Mouse (Mus musculus) C3H10T1/2 (cell line): ENCODE data around the gene Mael. TPM values are rescaled to one million over a fixed set of nuclear protein-coding genes. Genes with fewer than 3 reads are reported as not detected.

Experiments
- polyA plus RNA-seq, 2 experiments: library from polyadenylated mRNA; unstranded; fragments of >200 nt; fragmentation: generic; extraction: Trizol; gene quantifications; one replicate each; pipeline ENCODE4 v1.2.1; 2012; ENCODE audit warnings: missing spikeins in 2 of 2

Mael gene
- polyA plus RNA-seq: not detected

DNA sequence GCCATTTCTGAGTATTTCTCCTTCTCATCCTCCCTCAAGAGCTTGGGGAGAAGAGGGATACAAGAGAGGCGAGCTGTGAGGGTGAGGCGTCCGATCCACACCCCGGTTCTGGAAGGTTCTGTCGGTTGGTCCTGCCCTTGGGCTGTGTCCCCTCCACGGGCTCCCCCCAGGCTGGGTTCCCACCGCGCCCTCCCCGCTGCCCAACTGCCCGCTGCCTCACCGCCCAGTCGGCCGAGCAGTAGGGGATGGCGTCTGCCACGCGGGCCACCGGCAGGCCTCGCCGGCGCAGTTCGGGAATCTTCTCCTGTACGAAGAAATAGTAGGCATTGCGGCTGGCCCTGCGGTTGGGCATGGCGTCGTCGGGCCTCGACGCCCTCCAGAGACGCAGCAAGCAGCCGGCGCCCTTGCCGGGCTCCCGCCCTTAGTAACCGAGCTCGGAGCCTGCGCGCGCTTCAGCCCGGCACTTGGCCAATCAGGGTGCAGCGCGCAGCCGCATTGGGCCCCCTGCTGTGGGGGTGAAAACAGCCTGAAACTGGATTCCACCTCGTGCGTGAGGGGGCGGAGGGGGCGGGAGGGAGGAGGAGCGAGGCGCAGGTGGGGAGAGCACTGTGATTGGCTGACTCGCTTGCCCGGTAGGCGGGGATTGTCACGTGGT lies at the start of gene Mael:
Gene Mael, minus strand, starts transcription at position 433 of the 655 bp plus-strand sequence.

DNA sequence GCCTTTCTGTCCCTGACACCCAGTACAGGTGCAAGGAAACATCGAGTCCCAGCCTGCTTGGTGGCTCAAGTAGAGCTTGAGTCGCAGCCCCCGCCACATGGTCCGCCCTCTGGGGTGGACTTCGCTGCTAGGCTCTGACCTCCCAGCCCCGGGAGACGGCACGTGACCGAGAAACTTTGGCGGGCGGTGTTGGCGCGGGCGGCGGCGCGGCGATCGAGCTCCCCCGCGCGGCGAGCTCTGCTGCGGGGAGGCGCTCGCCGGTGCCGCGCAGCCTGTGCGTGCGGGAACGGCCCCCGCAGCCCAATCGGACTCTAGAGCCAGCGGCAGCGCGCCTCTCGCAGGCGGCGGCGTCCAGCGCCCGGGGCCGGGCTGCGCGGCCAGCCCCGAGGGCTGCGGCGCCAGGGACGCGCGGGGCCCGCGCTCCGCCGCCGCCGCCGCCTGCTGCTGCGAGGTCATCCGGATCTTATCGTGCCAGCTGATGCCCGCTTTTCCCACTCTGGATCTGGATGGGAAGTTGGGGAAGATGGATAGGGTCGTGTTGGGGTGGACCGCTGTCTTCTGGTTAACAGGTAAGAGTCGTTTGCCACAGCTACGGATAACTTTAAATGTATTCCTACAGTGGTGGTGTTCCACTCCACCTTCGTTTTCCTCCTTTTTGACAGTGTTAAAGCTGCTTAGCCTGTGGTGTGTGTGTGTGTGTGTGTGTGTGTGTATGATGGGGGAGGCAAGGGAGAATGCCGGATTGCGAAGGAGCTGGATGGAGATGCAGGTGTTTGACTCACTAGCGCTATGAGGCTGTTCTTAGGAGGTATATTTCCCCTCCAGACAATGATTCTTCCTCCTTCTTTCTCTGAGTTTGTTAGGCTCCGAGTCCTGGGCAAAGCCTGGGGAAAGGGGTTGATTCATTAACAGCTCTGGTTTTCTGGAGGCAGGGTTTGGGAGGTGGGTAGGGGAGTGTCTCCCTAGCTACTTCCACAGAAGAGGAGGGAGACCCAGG lies 15.6 kb upstream of the Mael start, which contains the start of gene Ildr2:
Gene Ildr2, plus strand, starts transcription at position 242 of the 997 bp plus-strand sequence.

Other genes with a start within 250 kb of the Mael start
- 1 to 10 TPM in 1 of 2 experiments, under 1 TPM in 1; 0.44 to 1.4 TPM for gene Pou2f1, start 236.1 kb downstream of the Mael start, polyA plus RNA-seq
- under 1 TPM; 0.02 to 0.61 TPM for gene Dusp27, start 110.8 kb downstream of the Mael start, polyA plus RNA-seq
- under 1 TPM; 0.02 to 0.05 TPM for gene Gpa33, start 108.5 kb downstream of the Mael start, polyA plus RNA-seq
- not detected for gene Ildr2, start 15.4 kb upstream of the Mael start, polyA plus RNA-seq
- gene Tada1, start 140.3 kb upstream of the Mael start, polyA plus RNA-seq: 10 to 100 TPM in 1 of 2 experiments, 1 to 10 TPM in 1; 4.2 to 17.5 TPM
- 1 to 10 TPM in 1 of 2 experiments, under 1 TPM in 1; 0.25 to 1.5 TPM for gene Pogk, start 171.1 kb upstream of the Mael start, polyA plus RNA-seq